Mouse (Mus musculus): Measurements from ENCODE around the gene Zfp109. TPM values are rescaled to one million over a fixed set of nuclear protein-coding genes. Genes with fewer than 3 reads are reported as not detected.

Gene Zfp109
- total RNA-seq, 2 experiments from 2014 or later, result 2.5 to 2.8 TPM

DNA sequence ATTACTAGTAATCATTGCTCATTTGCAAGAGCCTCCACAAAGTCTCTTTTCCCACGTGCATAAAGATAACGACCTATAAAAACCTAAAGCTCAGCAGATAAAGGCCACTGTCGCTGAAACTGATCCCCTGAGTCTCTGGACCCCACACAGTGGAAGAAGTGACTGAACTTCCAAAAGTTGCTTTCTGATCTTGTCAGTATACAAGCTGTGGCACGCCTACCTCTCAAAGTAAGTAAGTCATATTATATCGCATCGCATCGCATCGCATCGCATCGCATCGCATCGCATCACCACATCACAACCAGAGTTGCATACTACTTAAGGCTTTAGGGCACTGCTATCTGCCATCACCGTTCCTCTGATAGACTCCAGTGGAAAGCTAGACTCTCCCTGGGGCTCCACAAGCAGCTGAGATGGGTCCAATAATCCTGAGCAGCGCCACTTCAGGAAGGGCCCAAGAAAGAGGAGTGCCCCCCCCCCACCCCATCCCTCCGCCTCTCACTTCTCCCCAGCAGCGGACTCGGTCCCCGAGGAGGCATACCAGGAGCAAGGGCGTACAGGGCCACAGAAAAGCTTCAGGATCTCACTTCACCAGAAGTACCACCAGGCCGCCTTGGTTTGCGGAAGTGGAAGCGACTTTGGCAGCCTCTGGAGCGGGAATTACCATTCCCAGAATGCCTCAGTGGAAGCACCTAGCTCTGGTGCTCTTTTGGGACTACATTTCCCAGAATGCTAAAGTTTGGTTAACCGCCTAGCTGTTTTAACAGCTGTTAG lies 29.7 kb downstream of the Zfp109 start:
- peak; percentile 76 for DNase-seq

DNA sequence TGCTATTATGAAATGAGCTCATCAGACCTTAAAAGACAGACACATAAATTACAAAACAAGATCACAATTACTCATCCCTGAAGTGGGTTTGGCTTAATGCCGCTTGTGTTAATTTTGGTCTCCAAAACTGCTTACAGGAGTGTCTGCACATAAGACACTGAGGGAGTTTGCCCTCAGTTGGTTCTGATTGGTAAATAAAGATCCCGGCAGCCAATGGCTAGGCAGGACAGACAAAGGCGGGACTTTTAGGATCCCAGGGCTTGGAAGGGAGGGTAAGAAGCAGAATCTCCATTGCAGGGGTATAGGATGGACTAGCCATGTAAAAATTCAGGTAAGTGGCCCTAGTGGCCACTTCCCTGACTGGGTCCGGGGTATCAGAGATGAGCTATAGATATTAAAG lies 40.4 kb downstream of the Zfp109 start:
- DNase-seq, result no peak

DNA sequence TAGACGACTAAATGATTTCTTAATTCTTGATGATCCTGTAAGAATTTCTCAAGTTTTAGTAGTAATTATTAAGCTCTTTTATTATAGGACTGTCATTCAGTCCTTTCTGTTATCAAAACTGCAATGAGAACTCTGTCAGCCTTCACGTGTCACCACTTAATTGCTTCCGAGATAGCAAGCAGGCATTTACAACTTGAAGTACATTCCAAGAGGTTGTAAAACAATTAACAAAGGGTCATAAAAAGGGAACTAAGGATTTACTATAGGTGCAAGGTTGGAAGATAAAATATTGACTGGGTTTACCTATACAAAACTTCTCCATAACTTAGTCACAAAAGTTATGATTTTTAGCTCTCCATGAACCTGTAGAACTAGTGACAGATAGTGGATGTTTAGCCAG lies 44.2 kb downstream of the Zfp109 start:
- no peak for DNase-seq

DNA sequence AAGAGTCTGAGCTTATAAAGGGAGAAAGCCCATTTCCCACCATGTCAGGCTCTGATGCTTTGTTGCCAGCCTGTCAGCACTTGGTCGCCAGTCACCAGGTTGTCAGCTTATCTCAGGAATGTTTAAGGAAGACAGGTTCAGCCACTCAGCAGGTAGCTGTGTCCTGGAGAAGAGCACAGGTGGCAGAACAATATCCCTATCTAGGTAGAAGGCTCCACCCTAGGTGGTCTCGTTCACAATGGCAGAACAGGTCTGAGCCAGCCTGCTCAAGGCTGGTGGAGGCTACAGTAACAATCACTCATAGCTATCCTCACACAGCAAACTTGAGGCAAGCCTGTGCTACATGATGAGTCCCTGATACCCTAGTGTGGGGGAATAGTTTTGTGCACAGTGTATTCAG lies 46.0 kb downstream of the Zfp109 start:
- no peak for DNase-seq

DNA sequence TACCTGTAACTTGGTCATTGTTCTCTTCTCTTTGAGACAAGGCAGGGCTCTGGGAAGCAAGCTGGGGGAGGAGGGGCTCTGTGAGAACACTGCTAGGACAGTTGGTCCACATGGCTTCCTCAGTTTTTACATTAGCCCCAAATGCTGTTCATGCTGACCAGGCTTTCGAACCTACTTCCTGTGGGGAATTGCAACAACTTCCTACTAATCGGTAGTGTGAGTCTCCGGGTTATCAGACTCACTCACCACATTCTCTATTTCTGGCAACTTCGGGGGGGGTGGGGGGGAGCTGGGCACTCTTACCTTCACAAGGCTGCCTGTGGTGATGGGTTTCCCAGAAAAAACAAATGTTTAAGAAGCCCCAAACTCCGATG lies 47.8 kb downstream of the Zfp109 start:
- DNase-seq, result no peak

DNA sequence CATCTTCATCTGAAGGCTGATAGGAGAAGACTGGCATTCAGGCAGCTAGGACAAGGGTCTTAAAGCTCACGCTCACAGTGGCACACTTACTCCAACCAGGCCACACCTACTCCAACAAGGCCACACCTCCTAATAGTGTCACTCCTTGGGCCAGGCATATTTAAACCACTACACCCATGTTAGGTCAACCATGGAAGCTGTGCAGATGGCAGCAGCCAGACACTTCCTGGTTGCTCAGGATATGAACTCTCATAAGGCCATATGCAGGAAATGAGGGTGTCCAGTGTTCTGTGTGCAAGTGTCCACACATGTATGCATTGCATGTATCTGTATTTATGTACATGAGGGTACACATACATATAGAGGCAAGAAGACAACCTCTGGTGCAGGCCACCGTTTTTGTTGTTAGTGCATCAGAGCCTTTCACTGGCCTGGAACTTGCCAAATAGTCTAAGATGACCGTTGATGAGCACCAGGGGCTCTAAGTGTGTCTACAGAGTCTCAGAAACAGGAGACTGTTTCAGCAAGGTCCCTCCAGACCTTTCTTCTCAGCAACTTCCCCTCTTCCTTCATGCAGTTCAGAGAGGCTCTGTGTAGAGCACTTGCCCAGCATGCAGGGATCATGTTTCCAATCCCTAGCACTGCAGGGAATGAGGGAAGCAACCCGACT lies 48.3 kb downstream of the Zfp109 start:
- DNase-seq, result no peak

DNA sequence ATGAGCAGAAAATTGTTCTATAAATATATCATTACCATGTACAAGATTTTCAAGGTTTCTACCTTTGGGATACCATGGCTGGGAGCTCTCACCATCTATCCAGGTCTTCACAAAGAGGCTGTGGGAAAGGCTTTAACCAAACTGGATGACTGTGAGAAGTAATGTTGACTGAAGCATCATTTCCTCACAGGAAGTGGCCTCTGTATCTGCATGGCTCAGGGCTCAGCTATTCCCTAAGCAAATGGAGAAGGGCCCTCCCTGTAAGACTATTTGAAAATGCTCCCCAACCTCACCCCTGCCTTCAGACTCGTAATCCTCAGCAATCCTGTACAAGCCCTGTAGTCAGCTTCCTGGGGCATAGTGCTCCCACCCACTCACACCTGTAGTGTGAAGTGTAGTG lies 49.7 kb downstream of the Zfp109 start:
- no peak for DNase-seq

Other genes with a start within 250 kb of the Zfp109 start
- gene V1rd19, start 235.9 kb downstream of the Zfp109 start, total RNA-seq (2021), result not detected
- gene Vmn1r183, start 184.3 kb downstream of the Zfp109 start, total RNA-seq (2021), result not detected
- 10 to 100 TPM; 15.2 to 17.3 TPM for gene Zfp180, start 155.6 kb downstream of the Zfp109 start, total RNA-seq (2021)
- 1 to 10 TPM; 2.3 to 4.8 TPM for gene Zfp112, start 125.2 kb downstream of the Zfp109 start, total RNA-seq (2021)
- gene Zfp235, start 103.4 kb downstream of the Zfp109 start, total RNA-seq (2021), result 1 to 10 TPM; 7.2 to 9.9 TPM
- gene Zfp114, start 62.5 kb downstream of the Zfp109 start, total RNA-seq (2021), result under 1 TPM; 0.61 to 0.69 TPM
- 10 to 100 TPM in 1 of 2 experiments, 1 to 10 TPM in 1; 9.1 to 11.1 TPM for gene Zfp111, start 26.1 kb downstream of the Zfp109 start, total RNA-seq (2021)
- gene Zfp108, start 17.2 kb upstream of the Zfp109 start, total RNA-seq (2021), result 1 to 10 TPM; 2.0 to 3.5 TPM
- 1 to 10 TPM; 4.1 to 4.8 TPM for gene Zfp93, start 32.9 kb upstream of the Zfp109 start, total RNA-seq (2021)
- 10 to 100 TPM in 1 of 2 experiments, 1 to 10 TPM in 1; 5.8 to 12.1 TPM for gene Zfp61, start 63.7 kb upstream of the Zfp109 start, total RNA-seq (2021)
- gene Zfp94, start 79.1 kb upstream of the Zfp109 start, total RNA-seq (2021), result 1 to 10 TPM; 2.7 to 6.4 TPM
- under 1 TPM; 0.36 to 0.42 TPM for gene Tescl, start 96.4 kb upstream of the Zfp109 start, total RNA-seq (2021)
- not detected for gene Lypd5, start 111.6 kb upstream of the Zfp109 start, total RNA-seq (2021)
- gene Kcnn4, start 132.7 kb upstream of the Zfp109 start, total RNA-seq (2021), result 1 to 10 TPM; 4.2 to 5.4 TPM
- 10 to 100 TPM; 19.5 to 24.1 TPM for gene Smg9, start 162.1 kb upstream of the Zfp109 start, total RNA-seq (2021)
- under 1 TPM in 1 of 2 experiments, not detected in 1; 0.27 TPM for gene Irgc1, start 214.7 kb upstream of the Zfp109 start, total RNA-seq (2021)
- 1 to 10 TPM; 6.7 to 9.4 TPM for gene Plaur, start 224.9 kb upstream of the Zfp109 start, total RNA-seq (2021)
- gene Cadm4, start 244.5 kb upstream of the Zfp109 start, total RNA-seq (2021), result 1 to 10 TPM; 6.4 to 8.6 TPM

Data from adrenal gland, postnatal 10 days (tissue).